Mouse (Mus musculus): ENCODE data around the gene Ovol3. TPM values are rescaled to one million over a fixed set of nuclear protein-coding genes. Genes with fewer than 3 reads are reported as not detected.
A peak's percentile ranks its signal among the peaks of the same experiment; 100 is the strongest.
"Not testable (repeated sequence)": the region's sequence is repeated elsewhere in the genome, so short reads cannot be mapped to it uniquely, and the experiment has no call there.

Ovol3 gene
- total RNA-seq (2021), result not detected
- long read RNA-seq, experiment 1, result 0 reads
- long read RNA-seq, experiment 2, result 0 reads

GRCm38 (mm10) chr7:30235625-30236024, at the start of gene Ovol3:
Ovol3 (minus strand) TSS chr7:30235725.
- intact Hi-C loops (cut with DNase I), result no loop called here
- DNase-seq, result no peak

DNA sequence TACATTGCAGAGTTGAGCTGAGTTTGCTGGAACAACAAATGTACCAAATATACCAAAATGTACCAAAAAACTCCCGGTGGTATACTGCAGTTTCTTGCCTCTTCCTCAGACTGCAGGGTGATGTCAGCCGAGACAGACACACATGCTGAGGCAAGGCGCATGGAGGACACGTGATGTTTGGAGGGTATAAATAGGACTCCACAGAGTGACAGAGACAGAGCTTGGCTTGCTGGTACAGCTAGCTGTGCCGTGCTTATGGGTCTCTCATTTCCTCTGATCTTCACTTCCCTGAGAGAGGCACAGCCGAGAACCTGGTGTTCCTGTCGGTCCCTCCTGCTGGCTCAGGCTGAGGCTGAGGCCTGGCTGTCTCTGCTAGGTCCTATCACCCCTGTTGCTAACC, 47.2 kb upstream of the Ovol3 start:
- no peak for DNase-seq
- intact Hi-C loops (cut with DNase I), result no loop called here

- no peak for DNase-seq
- intact Hi-C loops (cut with DNase I), result no loop called here
Observed at GRCm38 (mm10) chr7:30281522-30281921, 46.0 kb upstream of the Ovol3 start.

- DNase-seq, result peak; percentile 77 to 83
- intact Hi-C loops (cut with DNase I), result no loop called here
Observed at GRCm38 (mm10) chr7:30280670-30281138, 45.2 kb upstream of the Ovol3 start.

DNA sequence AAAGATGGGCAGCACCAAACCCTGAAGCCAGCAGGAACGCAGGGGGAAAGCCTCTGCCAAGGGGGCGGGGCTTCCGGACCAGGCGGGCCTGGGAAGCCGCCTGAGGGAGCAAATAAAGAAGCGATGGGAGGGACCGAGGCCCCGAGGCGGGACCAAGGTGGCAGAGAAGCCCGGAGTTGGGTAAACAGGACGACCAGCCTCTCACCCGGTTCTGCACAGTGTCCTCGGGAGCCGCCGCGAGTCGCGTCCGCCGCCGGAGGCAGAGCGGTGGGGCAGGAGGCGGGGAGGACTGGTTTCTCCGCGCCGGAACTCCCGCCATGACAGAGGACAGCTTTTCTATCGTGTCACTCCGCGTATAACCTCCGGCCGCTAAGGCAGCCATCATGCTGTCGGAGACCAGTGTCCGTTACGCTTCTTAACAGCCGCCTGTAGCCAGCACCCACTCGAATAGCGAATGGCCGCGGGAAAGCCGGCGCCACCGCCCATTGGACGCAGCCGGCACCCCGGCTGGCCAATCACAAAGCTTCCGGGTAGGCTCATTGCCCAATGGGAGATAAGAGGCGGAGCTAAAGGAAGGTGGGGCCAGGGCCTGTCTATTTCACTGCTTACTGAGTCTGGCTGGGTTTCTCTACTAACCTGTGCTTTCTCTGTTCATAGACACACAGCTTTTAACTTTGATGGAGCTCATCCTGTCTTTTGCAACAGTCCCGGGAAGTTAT, 44.6 kb upstream of the Ovol3 start, which contains the start of the genes Thap8 and Wdr62:
Gene Thap8 (plus strand): TSS at position 144 of the 719 bp plus-strand sequence.
Gene Wdr62 (minus strand): TSS at position 469 of the 719 bp plus-strand sequence.
- peak; percentile 85 to 86 for DNase-seq
- intact Hi-C loops (cut with DNase I), result loop anchor here (2.0 kb wide), 1 partner anchor 47 kb away; the partner anchor contains the start of gene Tbcb

DNA sequence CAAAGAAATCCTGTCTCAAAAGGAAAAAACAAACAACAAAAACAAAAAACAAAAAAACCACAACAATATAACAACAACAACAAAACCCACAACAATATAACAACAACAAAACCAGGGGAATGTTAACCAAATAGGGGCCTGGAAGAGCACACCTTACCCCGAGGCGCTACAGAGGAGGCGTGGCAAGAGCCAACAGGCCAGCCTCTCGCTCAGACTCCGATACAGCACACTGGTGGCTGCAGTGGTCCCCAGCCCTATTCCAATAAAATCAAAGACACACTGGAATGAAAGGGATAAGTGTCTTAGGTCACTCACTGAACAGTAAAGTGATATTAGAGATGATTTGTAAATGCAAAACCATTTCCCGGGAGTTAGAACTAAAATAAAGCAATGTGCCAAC, 44.0 kb upstream of the Ovol3 start:
- no peak for DNase-seq
- intact Hi-C loops (cut with DNase I), result loop anchor here (2.0 kb wide), 1 partner anchor 47 kb away; the partner anchor contains the start of gene Tbcb

DNA sequence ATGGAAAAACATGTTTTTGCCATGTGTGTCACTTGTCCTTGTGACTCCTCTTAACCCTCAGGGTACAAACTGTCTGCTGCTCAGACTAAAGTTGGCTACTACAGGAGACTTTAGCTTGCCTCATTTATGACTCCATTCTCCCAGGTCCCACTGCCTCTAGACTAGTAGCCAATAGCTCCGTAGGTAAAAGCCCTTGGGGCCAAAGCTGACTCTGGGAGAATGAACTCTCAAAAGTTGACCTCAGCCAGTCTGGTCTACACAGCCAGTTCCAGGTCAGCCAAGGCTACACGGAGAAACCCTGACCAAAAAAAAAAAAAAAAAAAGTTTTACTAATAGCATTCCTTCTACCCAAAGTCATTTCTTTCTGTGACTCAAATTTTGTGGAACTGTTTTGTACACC, 43.4 kb upstream of the Ovol3 start:
- intact Hi-C loops (cut with DNase I), result loop anchor here (2.0 kb wide), 1 partner anchor 46 kb away; the partner anchor contains the start of gene Tbcb
- no peak for DNase-seq

- intact Hi-C loops (cut with DNase I), result no loop called here
- no peak for DNase-seq
Observed at GRCm38 (mm10) chr7:30274383-30274782, 38.9 kb upstream of the Ovol3 start.

DNA sequence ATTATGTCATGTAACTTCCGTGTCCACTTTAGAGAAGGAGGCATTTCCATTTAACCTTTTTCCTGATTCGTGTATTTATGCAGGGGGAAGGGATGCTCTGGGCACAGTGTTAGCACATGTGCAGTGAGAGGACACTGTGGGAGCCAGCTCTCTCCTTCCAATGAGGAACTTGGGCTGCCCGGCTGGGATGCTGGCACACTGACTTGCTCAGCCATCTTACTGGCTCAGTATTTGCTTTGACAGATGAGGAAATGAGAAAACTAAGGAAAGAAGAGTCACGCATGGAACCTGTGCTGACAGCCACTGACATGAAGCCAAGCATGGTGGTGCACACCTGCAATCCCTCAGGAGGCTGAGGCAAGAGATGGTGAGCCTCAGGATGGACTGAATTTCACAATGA, 34.1 kb upstream of the Ovol3 start:
- intact Hi-C loops (cut with DNase I), result no loop called here
- DNase-seq, result no peak

DNA sequence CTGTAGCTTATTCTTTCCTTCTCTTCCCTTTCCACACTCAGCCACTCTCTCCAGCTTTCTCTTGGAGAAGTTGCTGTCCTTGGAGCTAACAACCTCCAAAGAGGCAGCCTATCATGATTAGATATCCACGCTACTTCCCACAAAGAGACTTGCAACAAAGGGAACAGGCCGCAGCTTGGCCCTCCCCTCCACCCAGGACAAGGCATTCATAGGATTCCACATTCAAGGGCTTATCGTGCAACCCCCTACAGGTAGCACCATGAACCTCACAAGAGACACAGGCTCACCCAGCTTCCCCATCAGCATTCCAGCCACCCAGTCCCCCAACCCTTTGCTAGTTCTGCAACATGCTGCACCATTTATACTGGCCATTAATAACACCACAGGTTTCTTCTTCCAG, 31.3 kb upstream of the Ovol3 start:
- DNase-seq, result no peak
- intact Hi-C loops (cut with DNase I), result no loop called here

DNA sequence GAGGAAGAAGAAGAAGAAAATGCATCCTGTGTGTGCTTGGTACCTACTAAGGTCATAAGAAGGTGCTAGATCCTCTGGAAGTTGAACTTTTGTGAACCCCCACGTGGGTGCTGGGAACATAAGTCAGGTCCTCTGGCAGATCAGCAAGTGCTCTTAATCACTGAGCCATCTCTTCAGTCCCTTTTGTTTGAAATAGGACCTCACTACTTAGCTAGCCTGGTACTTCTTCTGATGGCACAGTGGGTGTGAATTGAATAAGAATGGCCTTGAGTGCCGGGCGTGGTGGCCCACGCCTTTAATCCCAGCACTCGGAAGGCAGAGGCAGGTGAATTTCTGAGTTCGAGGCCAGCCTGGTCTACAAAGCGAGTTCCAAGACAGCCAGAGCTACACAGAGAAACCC, 30.4 kb upstream of the Ovol3 start:
- intact Hi-C loops (cut with DNase I), result no loop called here
- no peak for DNase-seq

- no peak for DNase-seq
- intact Hi-C loops (cut with DNase I), result no loop called here
Observed at GRCm38 (mm10) chr7:30265531-30265930, 30.0 kb upstream of the Ovol3 start.

DNA sequence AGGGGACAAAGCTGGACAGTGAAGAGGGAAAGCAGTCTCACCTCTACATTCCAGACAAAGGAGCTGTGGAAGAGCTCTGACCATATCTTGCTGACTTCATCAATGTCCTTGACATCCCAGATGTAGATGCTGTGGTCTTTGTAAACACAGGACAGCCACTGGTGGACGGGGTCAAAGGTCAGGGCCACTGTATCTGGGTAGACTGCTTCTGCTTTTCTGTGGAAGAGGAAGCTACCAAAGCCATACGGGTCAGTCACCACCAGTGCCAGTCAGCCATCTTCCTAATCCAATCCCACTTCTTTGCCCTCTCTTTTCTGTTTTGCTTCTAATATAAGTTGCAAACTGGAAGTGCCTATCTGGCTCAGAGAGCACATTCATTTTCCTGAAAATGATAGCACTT, 29.5 kb upstream of the Ovol3 start:
- no peak for DNase-seq
- intact Hi-C loops (cut with DNase I), result no loop called here

GRCm38 (mm10) chr7:30251956-30252954, 16.7 kb upstream of the Ovol3 start:
- intact Hi-C loops (cut with DNase I), result no loop called here

DNA sequence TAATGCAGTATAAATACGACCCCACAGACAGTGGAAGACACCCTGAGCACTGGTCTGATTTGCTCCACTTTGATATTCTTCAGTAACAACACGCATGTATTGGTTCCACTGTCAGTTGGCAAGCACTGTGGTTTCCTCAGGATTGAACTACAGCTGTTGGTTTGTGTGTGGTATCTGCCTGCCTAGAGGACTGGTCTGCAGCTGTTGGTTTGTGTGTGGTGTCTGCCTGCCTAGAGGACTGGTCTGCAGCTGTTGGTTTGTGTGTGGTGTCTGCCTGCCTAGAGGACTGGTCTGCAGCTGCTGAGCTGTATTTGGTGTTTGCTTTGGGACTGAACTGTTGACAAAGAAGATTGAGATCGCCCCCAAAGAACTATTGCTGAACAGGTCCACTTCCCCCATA, 1.8 kb upstream of the Ovol3 start:
- intact Hi-C loops (cut with DNase I); DNase-seq: not testable (repeated sequence)

More at GRCm38 (mm10) chr7:30251956-30252954, 16.7 kb upstream of the Ovol3 start:
- DNase-seq, result peak; percentile 26 to 28

DNA sequence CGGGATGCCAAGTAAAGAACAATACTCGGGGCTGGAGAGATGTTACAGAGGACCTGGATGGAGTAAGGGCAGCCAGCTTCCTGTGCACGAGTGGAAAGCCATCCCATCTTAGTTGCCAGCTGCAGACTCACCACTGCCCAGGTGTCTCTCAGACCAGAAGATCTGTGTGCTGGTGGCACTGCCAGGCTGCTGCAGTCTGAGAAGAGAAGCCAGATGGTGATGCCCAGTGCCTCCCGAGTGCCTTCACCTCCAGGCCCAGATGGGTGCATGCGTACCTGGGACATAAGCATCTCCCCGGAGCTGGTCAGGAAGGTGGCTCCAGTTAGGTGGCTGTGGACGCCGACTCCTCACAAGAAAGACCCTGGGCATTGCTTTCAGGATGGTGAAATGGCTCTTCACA, 434 bp downstream of the Ovol3 start:
- intact Hi-C loops (cut with DNase I), result no loop called here
- no peak for DNase-seq

- intact Hi-C loops (cut with DNase I), result no loop called here
- peak in 1 of 2 experiments; percentile 17 for DNase-seq
Observed at GRCm38 (mm10) chr7:30234276-30234858, 1.2 kb downstream of the Ovol3 start.

DNA sequence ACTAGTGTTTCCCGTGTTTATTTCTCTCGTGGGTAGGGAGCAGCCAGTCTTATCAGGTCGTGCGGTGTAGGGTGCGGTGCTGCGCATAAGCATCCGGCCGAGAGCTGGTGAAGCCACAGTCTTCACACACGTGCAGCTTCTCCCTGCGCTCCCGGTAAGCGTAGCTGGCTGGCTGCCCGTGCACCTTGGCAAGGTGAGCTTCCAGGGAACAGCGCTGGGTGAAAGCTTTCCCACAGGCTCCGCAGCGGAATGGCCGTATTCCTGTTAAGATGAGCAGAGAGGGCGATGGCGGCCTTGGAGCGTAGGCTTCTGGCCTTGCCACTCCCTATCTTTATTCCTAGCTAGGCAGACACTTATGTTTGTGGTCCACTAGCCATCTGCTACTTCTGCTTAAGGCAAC, 2.1 kb downstream of the Ovol3 start:
- DNase-seq, result no peak
- intact Hi-C loops (cut with DNase I), result loop anchor here (2.0 kb wide), 1 partner anchor 45 kb away; no protein-coding TSS in a partner anchor

DNA sequence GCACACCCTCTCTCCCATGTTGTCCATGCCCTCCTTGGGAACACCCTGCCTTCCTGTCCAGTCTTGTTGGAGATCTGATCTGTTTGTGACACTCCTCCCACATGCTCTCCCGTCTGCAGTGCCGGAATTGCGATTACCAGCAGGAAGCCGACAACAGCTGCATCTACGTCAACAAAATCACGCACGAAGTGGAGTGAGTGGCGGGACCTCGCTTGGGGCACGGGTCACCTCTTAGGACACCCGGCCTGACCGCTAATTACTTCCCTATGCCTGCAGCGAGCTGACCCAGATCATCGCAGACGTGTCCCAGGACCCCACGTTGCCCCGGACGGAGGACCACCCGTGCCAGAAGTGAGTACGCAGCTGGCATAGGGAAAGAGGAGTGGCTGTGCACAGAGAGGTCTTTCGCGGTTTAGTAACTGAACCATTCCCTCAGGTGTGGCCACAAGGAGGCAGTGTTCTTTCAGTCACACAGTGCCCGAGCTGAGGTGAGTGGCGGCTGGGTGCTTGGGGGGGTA, 2.8 kb downstream of the Ovol3 start:
- intact Hi-C loops (cut with DNase I), result loop anchor here (2.0 kb wide), 1 partner anchor 46 kb away; no protein-coding TSS in a partner anchor
- DNase-seq, result peak in 1 of 2 experiments; percentile 40
